Mouse (Mus musculus) frontal cortex, adult (tissue): ENCODE measurements around the gene Agbl5.

Experiments used
- ATAC-seq: cut with Nextera tagmentation; 2 replicates; pipeline ENCODE4 v1.9.2; 2017; ENCODE audit warnings: mild to moderate bottlenecking, moderate library complexity, mixed read lengths; ENCODE audit not compliant: low TSS enrichment

Gene Agbl5

DNA sequence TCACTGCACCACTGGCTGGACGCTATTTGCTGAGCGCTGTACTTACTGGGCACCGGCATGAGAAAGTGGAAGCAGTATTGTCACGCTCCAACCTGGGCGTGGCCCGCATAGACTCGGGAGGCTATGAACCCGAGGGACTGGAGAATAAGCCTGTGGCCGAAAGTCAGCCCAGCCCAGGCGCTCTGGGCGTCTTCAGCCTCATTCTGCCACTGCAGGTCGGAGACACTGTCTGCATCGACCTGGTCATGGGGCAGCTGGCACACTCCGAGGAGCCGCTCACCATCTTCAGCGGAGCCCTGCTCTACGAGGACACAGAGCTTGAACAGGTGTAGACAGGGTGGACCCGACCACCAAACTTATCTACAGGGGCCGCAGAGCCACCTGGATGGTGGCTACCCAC is 32.1 kb downstream of the Agbl5 start:
- ATAC-seq = no peak

DNA sequence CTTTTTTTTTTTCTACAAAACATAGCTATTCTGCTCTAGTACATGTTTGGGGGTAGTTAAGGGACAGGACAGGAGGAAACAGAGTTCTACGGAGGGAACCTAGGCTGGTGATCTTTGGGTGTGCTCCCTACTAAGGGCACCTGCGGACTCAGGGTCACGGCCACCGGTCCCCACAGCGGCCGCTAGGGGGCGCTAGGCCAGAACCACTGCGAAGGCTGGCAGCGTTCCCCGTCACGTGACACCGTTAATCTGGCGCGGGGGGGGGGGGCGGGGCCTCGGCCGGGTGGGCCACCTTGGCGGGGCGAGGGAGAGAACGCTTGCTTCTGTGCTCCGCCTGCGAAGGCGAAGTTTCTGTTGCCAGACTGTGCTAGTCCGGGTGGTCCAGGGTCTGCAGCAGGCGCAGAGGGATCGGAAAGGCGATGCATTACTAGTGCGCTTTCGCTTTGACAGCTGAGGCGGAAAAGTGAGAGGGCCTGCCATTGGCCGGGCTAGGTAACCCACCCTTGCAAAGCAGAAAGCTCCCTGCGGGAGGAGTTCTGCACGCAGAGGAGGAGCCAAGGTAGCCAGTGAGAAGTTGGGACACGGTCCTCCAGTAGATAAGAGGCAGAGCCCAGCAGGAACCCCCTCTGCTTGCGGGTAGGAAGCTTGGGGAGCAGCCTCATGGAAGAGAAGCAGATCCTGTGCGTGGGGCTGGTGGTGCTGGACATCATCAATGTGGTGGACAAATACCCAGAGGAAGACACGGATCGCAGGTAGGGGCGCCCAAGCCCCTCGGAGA is 33.0 kb downstream of the Agbl5 start, which contains the start of gene Khk:
Gene Khk (plus strand): TSS at position 176 of the 778 bp plus-strand sequence.
- ATAC-seq = peak; percentile 78

DNA sequence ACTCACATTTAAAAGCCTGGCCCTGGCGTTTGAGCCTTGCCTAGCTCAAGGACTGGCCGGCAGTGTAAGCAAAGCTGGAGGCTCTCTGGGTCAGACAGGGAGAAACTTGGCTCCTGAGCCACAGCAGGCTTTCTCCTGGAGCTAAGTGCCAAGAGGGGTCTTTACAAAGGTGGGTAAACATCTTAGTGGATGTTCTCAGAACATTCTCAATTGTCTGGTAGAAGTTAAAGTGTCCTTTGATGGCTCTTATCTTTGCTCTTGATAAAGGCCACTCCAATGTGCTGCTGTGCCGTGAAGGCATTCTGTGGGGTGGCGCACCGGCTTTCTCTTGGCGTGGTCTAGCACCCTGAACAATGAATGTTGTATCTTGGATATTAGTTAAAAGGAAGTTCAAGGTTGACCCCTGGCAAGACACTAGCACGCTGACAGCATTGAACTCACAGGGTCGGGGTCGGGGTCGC is 34.1 kb downstream of the Agbl5 start:
- ATAC-seq = no peak

DNA sequence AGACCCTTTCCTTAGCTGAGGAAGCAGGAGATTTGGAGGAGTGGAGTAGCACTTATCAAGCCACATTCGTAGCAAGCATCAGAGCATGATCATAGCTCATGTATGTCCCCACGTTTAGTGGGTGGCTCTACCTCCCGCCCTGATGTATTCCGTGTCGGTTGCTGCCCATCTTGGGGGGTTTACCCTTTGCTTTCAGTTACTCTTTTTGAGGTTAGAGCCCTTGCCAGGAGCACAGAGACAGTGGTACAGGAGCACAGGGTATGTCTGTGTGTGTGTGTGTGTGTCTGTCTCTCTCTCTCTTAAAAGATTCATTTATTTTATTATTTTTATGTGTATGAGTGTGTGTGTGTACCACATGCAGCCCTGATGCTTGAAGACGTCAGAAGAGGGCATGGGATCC is 34.6 kb downstream of the Agbl5 start:
- no peak for ATAC-seq

DNA sequence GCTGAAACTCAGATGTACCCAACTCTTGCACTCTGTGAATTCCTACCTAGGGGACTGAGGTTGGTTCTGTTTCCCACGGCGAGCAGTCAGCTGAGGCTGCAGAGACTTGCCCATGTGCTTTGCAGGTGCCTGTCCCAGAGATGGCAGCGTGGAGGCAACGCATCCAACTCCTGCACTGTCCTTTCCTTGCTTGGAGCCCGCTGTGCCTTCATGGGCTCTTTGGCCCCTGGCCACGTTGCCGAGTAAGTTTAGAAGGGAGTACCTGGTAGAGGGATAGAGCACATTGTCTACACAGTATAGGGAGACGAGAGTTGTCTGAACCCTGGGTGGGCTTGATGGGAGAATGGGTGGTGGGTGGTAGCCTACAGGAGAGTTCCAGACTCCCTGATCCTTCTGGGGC is 36.1 kb downstream of the Agbl5 start:
- no peak for ATAC-seq

DNA sequence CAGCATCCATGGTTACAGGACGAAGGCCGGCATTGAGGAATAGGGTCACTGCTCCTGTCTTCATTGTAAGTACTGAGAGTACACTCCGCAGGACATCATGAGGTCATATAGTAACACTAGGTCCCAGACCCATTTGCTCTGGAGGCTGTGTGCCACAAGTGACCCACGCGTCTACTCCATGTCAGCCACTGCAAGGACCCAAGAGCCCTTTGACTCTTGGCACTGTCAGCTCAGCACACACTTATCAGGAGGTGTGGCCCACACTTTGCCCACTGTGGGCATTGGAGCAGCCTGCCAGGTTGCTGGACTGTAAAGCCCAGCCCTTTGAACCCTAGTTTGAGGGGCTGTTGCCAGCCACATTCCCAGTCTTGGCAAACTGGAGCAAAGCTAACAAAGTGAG is 36.7 kb downstream of the Agbl5 start:
- ATAC-seq = no peak

DNA sequence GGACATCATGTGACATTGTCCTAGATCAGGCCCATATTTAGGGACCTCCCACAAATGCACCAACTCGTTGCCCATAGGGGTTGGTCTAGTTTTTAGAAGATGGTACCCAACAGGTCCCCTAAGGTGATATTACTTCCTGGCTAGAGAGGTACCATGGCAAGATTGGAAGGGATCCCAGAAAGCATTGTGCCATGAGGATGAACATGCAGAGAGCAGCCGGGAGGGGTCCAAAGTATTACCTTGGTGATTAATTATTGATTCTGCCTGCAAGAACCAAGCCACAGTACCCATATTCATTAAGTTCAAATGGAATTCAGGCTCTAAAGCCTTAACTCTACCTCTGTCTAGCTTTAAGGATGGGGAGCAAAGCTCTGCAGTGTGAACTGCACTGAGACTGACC is 37.6 kb downstream of the Agbl5 start:
- no peak for ATAC-seq

DNA sequence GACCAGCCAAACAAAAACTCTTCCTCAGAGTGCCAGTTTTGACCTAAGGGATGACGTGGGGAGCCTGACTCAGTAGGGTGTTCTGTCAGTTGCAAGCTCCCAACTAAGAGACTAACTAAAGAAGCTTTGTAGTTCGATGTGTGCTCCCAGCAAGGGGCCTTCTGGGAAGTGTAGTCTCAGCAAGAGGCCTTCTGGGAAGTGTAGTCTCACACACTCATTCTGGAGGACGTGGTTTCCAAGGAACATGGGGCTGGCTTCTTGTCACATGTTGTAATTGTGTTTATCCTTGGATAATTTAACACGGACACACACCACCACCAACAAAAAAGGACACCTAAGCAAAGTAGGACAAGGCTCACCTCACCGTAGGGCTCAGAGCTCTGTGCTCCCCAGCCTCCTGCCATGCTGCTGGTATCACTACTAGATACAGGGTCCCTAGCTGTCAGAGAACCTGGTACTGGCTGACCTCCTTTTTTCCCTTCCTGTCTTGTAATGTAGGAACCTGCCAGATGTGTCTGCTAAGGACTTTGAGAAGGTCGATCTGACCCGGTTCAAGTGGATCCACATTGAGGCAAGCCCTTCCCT is 39.5 kb downstream of the Agbl5 start:
- peak; percentile 90 for ATAC-seq

DNA sequence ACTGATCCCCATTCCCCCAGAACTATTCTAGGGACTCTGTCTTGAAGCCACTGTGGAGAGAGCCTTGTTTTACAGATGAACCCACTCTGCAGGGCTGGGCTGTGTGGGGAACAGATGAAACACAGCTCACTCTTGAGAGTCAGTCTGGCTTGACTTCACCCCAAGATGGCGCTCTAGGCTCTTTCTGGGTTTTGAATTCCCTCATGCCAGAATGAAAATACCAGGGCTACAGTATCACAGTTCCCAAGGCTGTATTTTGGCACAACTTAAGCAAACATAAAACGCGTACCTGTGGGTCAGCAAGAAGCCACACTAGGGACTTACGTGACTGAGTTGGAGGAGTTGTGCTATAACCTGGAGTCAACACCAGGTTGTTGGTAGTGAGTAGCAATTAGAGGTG is 41.6 kb downstream of the Agbl5 start:
- ATAC-seq = peak; percentile 64

DNA sequence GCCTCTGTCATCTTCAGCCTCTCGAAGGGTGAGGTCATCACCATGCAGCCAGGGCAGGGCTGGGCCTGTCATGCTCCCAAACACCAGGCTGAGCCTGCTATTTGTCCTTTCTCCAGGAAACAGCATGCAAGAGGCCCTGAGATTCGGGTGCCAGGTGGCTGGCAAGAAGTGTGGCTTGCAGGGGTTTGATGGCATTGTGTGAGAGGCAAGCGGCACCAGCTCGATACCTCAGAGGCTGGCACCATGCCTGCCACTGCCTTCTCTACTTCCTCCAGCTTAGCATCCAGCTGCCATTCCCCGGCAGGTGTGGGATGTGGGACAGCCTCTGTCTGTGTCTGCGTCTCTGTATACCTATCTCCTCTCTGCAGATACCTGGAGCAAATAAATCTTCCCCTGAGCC is 42.4 kb downstream of the Agbl5 start:
- ATAC-seq = no peak

DNA sequence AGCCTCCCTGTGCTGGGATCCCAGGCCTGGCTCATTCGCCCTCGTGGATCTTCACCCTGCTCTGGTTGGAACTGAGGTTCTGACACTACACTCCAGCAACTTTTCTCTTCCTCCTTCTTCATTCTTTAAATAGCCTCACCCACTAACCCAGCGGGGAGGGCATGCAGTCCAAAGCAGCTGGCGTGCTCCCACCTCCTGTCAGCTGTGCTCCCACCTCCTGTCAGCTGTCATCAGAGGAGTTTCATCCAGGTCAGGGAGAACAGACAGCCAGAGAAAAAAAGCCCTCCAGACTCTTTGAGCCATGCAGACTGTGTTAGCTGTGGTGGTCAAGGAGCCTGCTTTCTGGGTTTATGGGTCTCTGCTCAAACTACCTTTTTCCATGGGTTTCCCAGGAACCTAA is 42.9 kb downstream of the Agbl5 start:
- no peak for ATAC-seq

DNA sequence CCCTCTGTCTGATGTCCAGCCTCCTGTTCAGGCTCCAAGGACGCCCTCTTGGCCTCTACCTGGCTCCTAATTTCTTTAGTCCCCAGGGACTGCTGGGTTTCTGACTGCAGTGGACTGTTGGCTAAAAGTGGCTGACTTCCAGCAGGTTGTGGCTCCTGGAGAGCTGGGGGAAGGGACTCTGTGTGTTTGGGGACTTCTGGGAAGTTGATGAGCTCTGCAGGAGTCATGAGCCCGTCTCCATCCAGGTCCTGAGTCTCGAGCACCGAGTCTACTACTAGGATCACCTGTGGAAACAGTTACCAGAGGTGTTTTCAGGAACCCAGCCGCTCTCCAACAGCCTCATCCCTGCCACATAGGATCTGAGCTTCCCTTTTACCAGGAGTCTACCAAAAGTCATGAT is 45.2 kb downstream of the Agbl5 start:
- no peak for ATAC-seq

DNA sequence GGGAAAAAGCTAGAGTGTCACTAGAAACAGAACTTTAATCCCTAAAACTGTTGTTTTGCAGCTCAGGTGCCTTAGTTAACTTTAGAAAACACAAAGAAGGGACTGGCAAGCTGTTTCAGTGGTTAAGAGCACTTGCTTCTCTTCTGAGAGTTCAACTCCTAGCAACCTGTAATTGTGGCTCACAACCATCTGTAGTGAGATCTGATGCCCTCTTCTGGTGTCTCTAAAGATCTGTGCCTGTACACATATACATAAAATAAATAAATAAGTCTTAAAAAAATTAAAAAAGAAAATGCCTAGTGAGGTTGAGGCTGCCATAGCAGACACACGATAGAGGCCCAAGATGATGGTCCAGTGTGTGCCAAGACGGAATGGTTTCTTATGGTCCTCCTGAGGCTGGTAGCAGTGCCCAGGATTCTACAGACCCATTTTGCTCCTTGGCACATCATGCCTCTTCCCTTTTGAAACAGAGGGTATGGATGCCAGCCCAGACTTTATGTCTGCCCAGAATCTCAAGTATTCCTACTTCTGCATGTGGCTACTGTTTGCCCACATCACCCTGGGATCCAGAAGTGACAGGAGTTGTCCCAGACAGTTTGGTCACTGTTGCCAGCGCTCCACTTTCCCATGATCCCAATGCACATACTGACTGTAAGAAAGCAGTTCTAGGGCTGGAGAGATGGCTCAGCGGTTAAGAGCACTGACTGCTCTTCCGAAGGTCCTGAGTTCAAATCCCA is 46.4 kb downstream of the Agbl5 start:
- no peak for ATAC-seq

DNA sequence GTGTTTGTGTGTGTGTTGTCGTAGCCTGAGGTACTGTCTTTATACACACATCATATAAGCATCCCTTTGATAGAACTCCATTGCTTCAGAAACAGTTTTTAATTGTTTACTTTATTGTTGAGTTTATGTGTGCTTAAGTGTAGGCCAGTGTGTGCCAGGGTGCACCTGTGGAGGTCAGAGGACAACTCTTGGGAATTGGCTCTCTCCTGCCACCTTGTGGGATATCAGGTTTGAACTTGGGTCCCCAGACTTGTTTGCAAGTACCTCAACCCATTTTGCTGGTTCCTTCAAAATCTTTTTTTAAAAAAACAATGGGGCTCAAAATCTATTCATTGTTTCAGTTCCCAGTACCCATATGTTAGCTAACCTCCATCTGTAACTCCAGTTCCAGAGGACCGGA is 54.5 kb downstream of the Agbl5 start:
- no peak for ATAC-seq

DNA sequence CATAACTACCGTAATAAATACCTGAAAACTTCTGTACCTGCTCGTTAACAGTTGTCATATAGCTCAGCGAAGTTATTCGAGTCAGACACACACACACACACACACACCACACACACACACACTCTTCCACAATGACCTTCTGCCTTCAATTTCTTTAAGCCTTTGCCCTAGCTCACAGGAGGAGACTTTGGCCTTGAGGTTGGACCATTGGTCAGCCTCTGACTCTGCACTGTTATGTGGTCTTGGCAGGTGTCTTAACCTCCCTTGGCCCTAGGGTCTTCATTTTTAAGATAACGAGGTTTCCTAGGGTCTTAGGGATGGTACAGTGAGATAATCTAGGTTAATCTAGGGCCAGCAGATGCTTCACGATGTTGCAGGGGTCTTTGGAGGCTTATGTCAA is 55.9 kb downstream of the Agbl5 start:
- no peak for ATAC-seq

DNA sequence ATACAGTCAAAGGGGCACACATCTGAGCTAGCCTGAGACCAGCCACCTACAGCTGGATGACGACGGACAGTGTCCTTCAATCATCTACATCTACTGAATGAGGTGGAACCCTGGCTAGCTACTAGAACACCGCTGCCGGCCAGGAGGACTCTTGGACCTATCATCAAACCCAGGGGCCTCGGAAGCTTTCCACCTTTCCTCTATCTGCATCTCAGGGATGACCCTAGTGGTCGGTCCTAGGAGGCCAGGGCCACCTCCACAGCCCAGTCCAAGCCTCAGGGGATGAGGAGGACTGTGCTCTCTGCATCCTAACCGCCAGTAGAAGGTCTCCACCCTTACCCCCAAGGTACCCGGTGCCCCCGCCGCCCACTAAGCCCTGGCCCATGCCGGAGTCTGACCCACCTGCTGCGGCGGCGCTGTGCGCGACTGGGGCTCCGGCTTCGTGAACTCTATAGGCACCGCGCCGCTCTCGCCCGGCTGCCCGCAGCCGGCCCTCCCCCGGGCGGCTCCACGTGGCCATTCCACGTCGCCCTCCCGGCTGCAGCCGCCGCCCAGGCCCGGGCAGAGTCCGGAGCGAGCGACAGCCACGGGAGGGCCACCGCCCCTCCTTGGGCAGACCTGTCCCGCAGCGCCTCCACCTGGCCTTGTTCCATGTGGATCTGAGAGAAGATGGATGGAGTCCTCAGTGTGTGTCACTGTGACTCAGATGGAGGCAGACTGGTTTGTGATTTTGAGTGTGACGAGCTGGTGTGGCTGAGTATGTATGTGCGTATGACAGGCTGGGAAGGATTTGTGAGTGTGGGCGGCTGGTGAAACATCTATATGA is 56.7 kb downstream of the Agbl5 start, which contains the start of gene Cgref1:
Gene Cgref1 (minus strand): TSS at position 636 of the 826 bp plus-strand sequence.
- ATAC-seq = peak; percentile 78

DNA sequence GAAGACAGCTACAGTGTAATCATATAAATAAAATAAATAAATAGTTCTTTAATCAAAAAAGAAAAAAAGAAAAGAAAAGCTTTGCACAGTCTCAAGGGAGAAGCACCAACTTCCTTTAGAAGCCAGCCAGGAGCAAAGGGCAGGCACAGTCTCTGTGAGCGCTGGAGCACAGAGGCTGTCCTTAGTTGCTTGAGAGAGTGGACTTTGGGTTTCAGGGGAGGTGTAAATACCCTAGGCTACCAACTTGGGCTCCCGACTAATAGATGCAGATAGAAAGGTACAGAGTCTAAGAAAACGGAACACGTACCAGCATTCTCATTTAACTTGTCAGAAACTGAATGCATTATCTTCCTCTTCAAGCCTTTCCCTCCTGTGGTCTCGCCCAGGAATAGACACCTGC is 60.1 kb downstream of the Agbl5 start:
- ATAC-seq = no peak

DNA sequence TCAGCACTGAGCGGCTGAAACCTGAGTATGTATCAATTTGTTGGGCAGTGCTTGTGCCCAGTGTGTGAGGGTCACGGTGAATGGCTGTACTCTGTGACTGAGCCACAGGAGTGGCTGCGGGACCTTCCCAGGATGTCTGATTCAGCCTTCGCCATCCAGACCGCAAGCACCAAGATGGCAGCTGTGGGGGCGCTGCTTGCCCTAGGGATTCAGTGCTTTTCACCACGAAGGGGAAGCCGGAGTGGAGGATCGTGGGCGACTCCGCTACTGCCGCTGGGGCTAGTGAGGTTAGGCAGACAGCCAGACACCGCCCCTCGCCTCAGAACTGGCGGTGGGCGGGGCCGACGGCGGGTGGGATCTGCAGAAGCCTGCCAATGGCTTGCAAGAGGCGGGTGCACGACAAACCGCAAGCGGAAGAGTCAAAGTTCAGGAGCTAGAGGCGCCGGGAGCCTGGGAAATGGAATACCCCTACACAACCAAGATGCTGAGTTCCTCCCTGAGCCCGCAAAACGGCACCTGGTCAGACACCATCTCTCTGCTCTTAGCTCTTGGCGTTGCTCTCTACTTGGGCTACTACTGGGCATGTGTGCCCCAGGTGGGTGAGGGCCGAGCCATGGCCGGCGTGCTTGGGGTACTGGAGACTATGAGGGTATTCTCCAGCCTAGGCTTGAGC is 61.3 kb downstream of the Agbl5 start:
- peak; percentile 53 for ATAC-seq

DNA sequence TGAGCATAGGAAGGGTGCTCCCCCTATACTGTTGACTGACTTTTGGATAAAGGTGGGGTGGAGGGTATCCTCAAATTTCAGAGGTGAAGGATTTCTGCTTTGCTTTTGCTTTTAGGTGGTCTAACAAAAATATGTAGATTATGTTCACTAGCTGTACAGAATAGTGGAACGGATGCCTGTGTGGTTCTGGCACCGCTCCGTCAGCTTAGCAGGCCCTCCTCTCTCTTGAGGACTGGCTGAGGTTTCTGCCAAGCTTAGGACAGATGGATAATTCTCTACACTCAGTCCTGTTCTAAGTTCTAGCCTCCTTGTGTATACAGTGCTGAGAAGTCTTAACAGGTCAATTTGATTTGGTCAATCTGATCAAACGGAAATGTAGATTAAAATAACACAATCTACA is 62.0 kb downstream of the Agbl5 start:
- ATAC-seq = no peak

DNA sequence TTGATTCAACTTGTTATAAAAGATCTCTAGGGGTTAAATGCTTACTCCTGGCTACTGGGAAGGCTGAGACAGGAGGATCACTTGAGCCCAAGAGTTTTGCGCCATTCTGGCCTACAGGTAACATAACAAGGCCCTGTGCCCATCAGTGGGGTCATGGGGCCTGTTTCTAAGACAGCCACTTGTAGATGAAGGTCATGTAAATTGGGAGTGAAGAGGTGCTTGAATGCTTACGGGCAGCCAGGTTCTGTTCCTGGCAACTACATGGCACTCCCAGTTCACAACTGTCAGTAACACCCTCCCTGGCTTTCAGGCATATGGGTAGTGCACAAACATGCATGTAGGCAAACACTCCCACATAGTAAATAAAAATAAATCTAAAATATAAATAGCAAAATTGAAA is 62.4 kb downstream of the Agbl5 start:
- ATAC-seq = no peak

DNA sequence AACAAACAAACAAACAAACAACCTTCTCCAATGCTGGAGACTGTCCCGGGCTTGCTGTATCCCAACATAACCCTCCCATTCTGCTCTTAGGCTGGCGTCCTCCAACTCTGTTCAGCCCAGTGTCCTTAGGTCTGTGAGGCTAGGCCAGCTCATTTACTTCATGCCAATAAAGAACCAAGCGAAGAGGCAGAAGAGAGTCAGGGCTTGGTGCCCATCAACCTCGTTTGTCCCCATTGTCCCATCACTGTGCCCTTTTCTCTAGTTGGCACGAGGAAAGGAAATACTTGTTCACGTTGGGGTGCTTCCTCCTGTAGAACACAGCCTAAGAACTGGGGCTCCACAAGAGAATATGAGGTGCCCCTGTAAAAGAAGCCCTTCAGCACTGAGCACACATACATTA is 63.2 kb downstream of the Agbl5 start:
- no peak for ATAC-seq
